Mouse (Mus musculus): ENCODE measurements around the gene Mgl2. TPM values are rescaled to one million over a fixed set of nuclear protein-coding genes. Genes with fewer than 3 reads are reported as not detected.
"Not testable (repeated sequence)": the region's sequence is repeated elsewhere in the genome, so short reads cannot be mapped to it uniquely, and the experiment has no call there.

Mgl2 gene
- polyA plus RNA-seq, 1 experiment: 0.37 TPM

DNA sequence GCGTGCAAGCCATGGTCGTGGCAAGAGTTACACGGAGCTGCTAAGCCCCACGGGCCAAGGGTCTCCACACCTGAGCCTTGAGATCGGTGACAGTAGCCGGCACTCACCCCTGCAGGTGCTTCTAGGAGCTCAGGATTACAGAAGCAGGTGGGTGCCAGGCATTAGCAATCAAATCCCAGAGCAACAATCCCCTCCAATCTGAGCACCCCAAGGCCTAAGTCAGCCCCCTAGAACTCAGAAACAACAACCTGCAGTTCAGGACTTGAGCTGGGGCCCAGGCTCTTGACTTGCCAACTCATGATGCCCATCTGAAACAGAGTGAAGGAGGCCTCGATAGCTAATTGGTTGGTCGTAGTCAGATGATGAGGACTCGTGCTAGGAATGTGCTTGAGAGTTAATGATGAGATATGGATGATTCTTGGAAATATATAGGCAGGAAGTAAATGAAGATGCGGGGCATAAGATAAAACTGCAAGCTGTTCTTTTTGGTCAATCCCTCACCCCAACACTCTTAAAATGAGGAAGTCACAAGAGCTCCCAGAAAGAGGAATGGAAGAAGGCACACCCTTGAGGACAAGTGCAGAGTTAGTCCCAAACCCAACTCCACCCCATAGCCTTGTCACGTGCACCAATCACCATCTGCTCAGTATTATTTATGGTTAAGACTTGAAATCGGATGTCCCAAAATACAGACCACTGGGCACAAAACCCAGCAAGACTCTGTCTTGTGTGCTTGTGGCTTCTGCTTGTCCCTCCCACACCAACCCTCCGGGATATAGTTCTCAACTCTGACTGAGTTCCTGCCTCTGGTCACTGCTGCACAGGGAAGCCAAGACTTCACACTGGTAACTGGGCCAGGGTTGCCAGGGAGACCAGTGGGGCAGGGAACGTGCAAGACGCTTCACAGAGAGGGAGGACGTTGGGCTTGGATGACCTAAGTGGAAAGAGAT lies 36.1 kb downstream of the Mgl2 start:
- no peaks in the 10 kb centered on the region; the same call in 1 of the 2 replicates for H3K27me3 ChIP-seq (ENCODE audit: control insufficient read depth, insufficient read depth, low read length, poor library complexity, severe bottlenecking)
- H3K27ac ChIP-seq (ENCODE audit: insufficient read depth, low read length): no peak overlapping the region
- H3K4me3 ChIP-seq (ENCODE audit: low read depth, low read length): no peak overlapping the region
- TF ChIP-seq EP300 (IDR thresholded peaks at IDR 0.05; ENCODE audit: insufficient read depth, low read depth, low read length) (no peak), POLR2A (IDR thresholded peaks at IDR 0.05; ENCODE audit: insufficient read depth, low read length) (no peak), CTCF (IDR thresholded peaks at IDR 0.05; ENCODE audit: low read depth, low read length) (no peak)
- no peaks in the 10 kb centered on the region for H3K4me1 ChIP-seq (ENCODE audit: control insufficient read depth, insufficient read depth, low read length)
- H3K36me3 ChIP-seq (ENCODE audit: control insufficient read depth, insufficient read depth, low read length, poor library complexity, severe bottlenecking): no peaks in the 10 kb centered on the region
- no peaks in the 10 kb centered on the region for H3K9me3 ChIP-seq (replicated peaks; ENCODE audit: control insufficient read depth, insufficient read depth, low read length, poor library complexity, severe bottlenecking)
- no peak overlapping the region for H3K9ac ChIP-seq (ENCODE audit: low read depth, poor library complexity, severe bottlenecking)

DNA sequence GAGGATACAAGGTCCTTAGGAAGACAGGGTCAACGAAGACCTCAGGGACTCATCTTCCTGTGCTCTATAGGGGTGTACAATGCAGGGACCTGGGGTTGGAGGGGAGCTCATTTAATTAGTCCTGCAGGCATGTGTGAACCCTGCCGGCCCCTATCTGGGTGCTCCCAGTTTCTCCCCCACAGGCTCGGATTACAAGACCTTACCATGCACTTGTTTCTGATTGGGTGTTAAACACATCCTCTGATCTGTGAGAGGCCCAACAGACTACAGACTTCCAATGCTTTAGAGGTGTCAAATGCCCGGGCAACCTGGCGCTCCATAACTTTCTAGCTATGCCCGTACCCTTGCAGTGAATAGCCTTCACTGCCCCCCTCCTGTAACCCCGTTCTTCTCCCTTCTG lies 38.0 kb downstream of the Mgl2 start:
- Histone ChIP-seq H3K27ac (ENCODE audit: insufficient read depth, low read length) (no peak overlapping the region), H3K9me3 (replicated peaks; ENCODE audit: control insufficient read depth, insufficient read depth, low read length, poor library complexity, severe bottlenecking) (no peaks in the 10 kb centered on the region), H3K36me3 (ENCODE audit: control insufficient read depth, insufficient read depth, low read length, poor library complexity, severe bottlenecking) (no peaks in the 10 kb centered on the region), H3K27me3 (ENCODE audit: control insufficient read depth, insufficient read depth, low read length, poor library complexity, severe bottlenecking) (no peaks in the 10 kb centered on the region; the same call in 1 of the 2 replicates), H3K4me1 (ENCODE audit: control insufficient read depth, insufficient read depth, low read length) (no peaks in the 10 kb centered on the region), H3K9ac (ENCODE audit: low read depth, poor library complexity, severe bottlenecking) (no peak overlapping the region), H3K4me3 (ENCODE audit: low read depth, low read length) (no peak overlapping the region)
- TF ChIP-seq CTCF (IDR thresholded peaks at IDR 0.05; ENCODE audit: low read depth, low read length) (no peak), POLR2A (IDR thresholded peaks at IDR 0.05; ENCODE audit: insufficient read depth, low read length) (no peak), EP300 (IDR thresholded peaks at IDR 0.05; ENCODE audit: insufficient read depth, low read depth, low read length) (no peak)

DNA sequence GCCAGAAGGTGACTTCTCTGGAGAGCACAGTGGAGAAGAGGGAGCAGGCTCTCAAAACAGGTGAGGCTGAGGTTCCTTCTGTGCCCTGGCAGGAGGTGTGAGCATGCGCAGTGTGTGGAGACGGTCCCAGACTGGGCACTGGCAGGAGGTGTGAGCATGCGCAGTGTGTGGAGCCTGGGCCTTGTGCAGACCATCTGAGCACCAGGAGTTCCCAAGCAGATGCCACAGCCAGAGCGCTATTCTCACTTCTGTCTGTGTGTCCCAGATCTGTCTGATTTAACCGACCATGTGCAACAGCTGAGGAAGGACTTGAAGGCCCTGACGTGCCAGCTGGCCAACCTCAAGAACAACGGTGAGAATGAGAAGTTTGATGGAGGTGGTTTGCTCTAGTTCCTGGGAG lies 39.3 kb downstream of the Mgl2 start:
- H3K27ac ChIP-seq (ENCODE audit: insufficient read depth, low read length); H3K36me3 ChIP-seq (ENCODE audit: control insufficient read depth, insufficient read depth, low read length, poor library complexity, severe bottlenecking); H3K9me3 ChIP-seq (replicated peaks; ENCODE audit: control insufficient read depth, insufficient read depth, low read length, poor library complexity, severe bottlenecking); H3K9ac ChIP-seq (ENCODE audit: low read depth, poor library complexity, severe bottlenecking); H3K4me3 ChIP-seq (ENCODE audit: low read depth, low read length); H3K27me3 ChIP-seq (ENCODE audit: control insufficient read depth, insufficient read depth, low read length, poor library complexity, severe bottlenecking); H3K4me1 ChIP-seq (ENCODE audit: control insufficient read depth, insufficient read depth, low read length): not testable (repeated sequence)

DNA sequence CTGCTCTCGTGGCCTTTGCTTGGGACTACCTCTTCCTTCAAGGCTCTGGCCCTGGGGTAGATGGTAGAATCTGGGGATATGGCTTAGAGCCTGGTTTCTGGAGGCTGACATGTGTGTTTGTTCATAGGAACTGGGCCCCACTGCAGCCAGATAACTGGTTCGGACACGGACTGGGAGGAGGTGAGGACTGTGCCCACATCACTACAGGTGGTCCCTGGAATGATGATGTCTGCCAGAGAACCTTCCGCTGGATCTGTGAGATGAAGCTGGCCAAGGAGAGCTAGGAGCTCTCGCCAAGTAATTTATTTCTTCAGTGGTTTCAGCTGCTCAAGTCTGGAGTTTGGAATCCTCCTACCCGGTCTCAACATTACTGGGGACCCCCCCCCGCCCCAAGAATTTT lies 40.2 kb downstream of the Mgl2 start:
- H3K9me3 ChIP-seq (replicated peaks; ENCODE audit: control insufficient read depth, insufficient read depth, low read length, poor library complexity, severe bottlenecking): no peaks in the 10 kb centered on the region
- H3K4me3 ChIP-seq (ENCODE audit: low read depth, low read length): no peak overlapping the region
- no peak overlapping the region for H3K9ac ChIP-seq (ENCODE audit: low read depth, poor library complexity, severe bottlenecking)
- no peaks in the 10 kb centered on the region for H3K27me3 ChIP-seq (ENCODE audit: control insufficient read depth, insufficient read depth, low read length, poor library complexity, severe bottlenecking)
- H3K36me3 ChIP-seq (ENCODE audit: control insufficient read depth, insufficient read depth, low read length, poor library complexity, severe bottlenecking): no peaks in the 10 kb centered on the region
- H3K27ac ChIP-seq (ENCODE audit: insufficient read depth, low read length): no peak overlapping the region
- H3K4me1 ChIP-seq (ENCODE audit: control insufficient read depth, insufficient read depth, low read length): no peaks in the 10 kb centered on the region
- TF ChIP-seq CTCF (IDR thresholded peaks at IDR 0.05; ENCODE audit: low read depth, low read length) (no peak), EP300 (IDR thresholded peaks at IDR 0.05; ENCODE audit: insufficient read depth, low read depth, low read length) (no peak), POLR2A (IDR thresholded peaks at IDR 0.05; ENCODE audit: insufficient read depth, low read length) (no peak)

DNA sequence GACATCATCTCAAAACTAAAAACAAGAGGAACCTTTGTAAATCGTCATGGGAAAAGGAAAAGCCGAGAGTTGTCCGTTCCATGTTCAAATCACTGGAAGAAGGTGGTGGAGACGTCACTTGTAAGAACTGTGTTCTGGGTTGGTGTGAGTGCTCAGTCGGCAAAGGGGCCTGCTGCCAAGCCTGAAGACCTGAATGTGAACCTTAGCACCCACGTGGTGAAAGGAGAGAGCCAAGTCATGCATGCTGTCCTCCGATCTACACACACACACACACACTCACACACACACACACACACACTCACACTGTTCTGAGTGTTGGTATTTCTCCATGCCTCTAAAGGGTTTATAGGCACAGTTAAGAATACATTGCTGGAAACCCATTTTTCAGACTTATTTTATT lies 41.1 kb downstream of the Mgl2 start:
- Histone ChIP-seq H3K9ac (ENCODE audit: low read depth, poor library complexity, severe bottlenecking) (no peak overlapping the region), H3K27ac (ENCODE audit: insufficient read depth, low read length) (no peak overlapping the region), H3K9me3 (replicated peaks; ENCODE audit: control insufficient read depth, insufficient read depth, low read length, poor library complexity, severe bottlenecking) (no peaks in the 10 kb centered on the region), H3K36me3 (ENCODE audit: control insufficient read depth, insufficient read depth, low read length, poor library complexity, severe bottlenecking) (no peaks in the 10 kb centered on the region), H3K27me3 (ENCODE audit: control insufficient read depth, insufficient read depth, low read length, poor library complexity, severe bottlenecking) (no peaks in the 10 kb centered on the region), H3K4me3 (ENCODE audit: low read depth, low read length) (no peak overlapping the region), H3K4me1 (ENCODE audit: control insufficient read depth, insufficient read depth, low read length) (no peaks in the 10 kb centered on the region)
- TF ChIP-seq EP300 (IDR thresholded peaks at IDR 0.05; ENCODE audit: insufficient read depth, low read depth, low read length): no peak
- no peak for TF ChIP-seq POLR2A (IDR thresholded peaks at IDR 0.05; ENCODE audit: insufficient read depth, low read length)
- TF ChIP-seq CTCF (IDR thresholded peaks at IDR 0.05; ENCODE audit: low read depth, low read length): no peak

DNA sequence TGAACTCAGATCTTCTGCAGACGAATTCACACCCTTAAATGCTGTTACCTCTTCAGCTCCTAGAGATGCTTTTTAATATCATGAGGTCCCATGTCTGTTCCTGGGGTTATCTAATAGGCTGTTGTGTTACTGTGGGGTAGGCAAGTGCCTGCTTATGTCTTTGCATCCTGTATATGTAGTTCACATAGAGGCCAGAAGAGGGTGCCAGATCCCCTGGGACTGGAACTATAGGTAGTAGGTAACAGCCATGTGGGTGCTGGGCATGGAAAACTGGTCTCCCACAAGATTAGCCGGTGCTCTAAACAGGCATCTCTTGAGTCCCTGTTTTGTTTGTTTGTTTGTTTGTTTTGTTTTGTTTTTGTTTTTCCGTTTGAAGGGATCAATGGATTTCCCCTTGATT lies 41.7 kb downstream of the Mgl2 start:
- Histone ChIP-seq H3K27me3 (ENCODE audit: control insufficient read depth, insufficient read depth, low read length, poor library complexity, severe bottlenecking) (no peaks in the 10 kb centered on the region), H3K4me1 (ENCODE audit: control insufficient read depth, insufficient read depth, low read length) (no peaks in the 10 kb centered on the region), H3K36me3 (ENCODE audit: control insufficient read depth, insufficient read depth, low read length, poor library complexity, severe bottlenecking) (no peaks in the 10 kb centered on the region), H3K9ac (ENCODE audit: low read depth, poor library complexity, severe bottlenecking) (no peak overlapping the region), H3K9me3 (replicated peaks; ENCODE audit: control insufficient read depth, insufficient read depth, low read length, poor library complexity, severe bottlenecking) (no peaks in the 10 kb centered on the region), H3K27ac (ENCODE audit: insufficient read depth, low read length) (no peak overlapping the region), H3K4me3 (ENCODE audit: low read depth, low read length) (no peak overlapping the region)
- TF ChIP-seq EP300 (IDR thresholded peaks at IDR 0.05; ENCODE audit: insufficient read depth, low read depth, low read length): no peak
- TF ChIP-seq CTCF (IDR thresholded peaks at IDR 0.05; ENCODE audit: low read depth, low read length): peak; percentile 38
- no peak for TF ChIP-seq POLR2A (IDR thresholded peaks at IDR 0.05; ENCODE audit: insufficient read depth, low read length)

Measured in ES-Bruce4 (cell line).